Mouse (Mus musculus) C2C12 (cell line): ENCODE results near the gene Scamp2. TPM values are rescaled to one million over a fixed set of nuclear protein-coding genes. Genes with fewer than 3 reads are reported as not detected.

Experiments used
- H3K27me3 ChIP-seq: one replicate; pipeline ENCODE4 v1.6.1; 2011; ENCODE audit not compliant: control insufficient read depth, insufficient read depth, insufficient read length
- H3K36me3 ChIP-seq: one replicate; pipeline ENCODE4 v1.6.1; 2011; ENCODE audit not compliant: control insufficient read depth, insufficient read depth
- H3K4me3 ChIP-seq: one replicate; pipeline ENCODE4 v1.5.1; 2011; ENCODE audit warnings: mild to moderate bottlenecking, control low read depth; ENCODE audit not compliant: poor library complexity, insufficient read depth, severe bottlenecking
- H3K79me2 ChIP-seq: one replicate; pipeline ENCODE4 v1.6.1; 2011; ENCODE audit not compliant: control insufficient read depth, insufficient read depth
- H3K79me3 ChIP-seq: one replicate; pipeline ENCODE4 v1.6.1; 2011; ENCODE audit warnings: low read depth, control low read depth
- H3ac ChIP-seq: one replicate; pipeline ENCODE3; 2011; ENCODE audit warnings: low read depth; ENCODE audit not compliant: control insufficient read depth, insufficient read length
- CEBPB ChIP-seq: IDR thresholded peaks from one replicate; pipeline ENCODE4 v1.6.1; 2011; ENCODE audit warnings: low read depth, mild to moderate bottlenecking, control low read depth, moderate library complexity
- CTCF ChIP-seq: IDR thresholded peaks from one replicate; pipeline ENCODE4 v1.5.1; 2011; ENCODE audit not compliant: control insufficient read depth, insufficient read depth, insufficient read length
- FOSL1 ChIP-seq: IDR thresholded peaks from one replicate; pipeline ENCODE4 v1.8.0; 2011; ENCODE audit warnings: mild to moderate bottlenecking, low read length; ENCODE audit not compliant: poor library complexity, insufficient read depth, severe bottlenecking
- MAX ChIP-seq: IDR thresholded peaks from one replicate; pipeline ENCODE4 v1.6.1; 2011; ENCODE audit warnings: mild to moderate bottlenecking, control low read depth
- MYOD1 ChIP-seq: IDR thresholded peaks from one replicate; pipeline ENCODE4 v1.6.1; 2011; ENCODE audit warnings: low read depth; ENCODE audit not compliant: control insufficient read depth, insufficient read length
- MYOG ChIP-seq: IDR thresholded peaks from one replicate; pipeline ENCODE4 v1.6.1; 2011; ENCODE audit not compliant: control insufficient read depth, insufficient read length; ENCODE audit errors: extremely low read depth
- USF1 ChIP-seq: IDR thresholded peaks from one replicate; pipeline ENCODE4 v1.6.1; 2011; ENCODE audit warnings: low read depth, mild to moderate bottlenecking, control low read depth, moderate library complexity
- polyA plus RNA-seq: library from polyadenylated mRNA; unstranded; fragments of >200 nt; fragmentation: generic; extraction: Trizol; gene quantifications from one replicate; pipeline ENCODE4 v1.2.1, GENCODE M21; 2012; ENCODE audit warnings: missing spikeins

Gene Scamp2
- polyA plus RNA-seq, 1 experiment, result 22.5 TPM

DNA sequence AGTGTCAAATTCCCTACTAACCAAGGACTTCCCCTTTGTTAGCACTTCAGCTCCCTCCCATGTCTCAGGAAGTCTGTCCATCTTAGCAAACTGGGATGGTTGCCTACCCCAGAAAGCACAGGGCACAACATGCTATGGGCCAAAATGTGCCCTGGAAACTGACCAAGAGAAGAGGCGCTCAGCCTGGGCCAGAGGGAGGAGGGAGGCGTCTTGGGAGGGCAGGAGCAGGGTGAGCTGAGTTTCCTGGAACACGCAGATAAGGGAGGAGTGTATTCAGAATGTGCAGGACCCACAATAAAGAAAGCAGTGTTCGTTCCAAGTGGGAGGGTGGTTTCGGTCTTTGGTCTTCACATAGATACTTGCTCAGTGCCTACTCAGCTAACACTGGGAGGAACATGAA, 13.5 kb upstream of the Scamp2 start:
- H3K36me3 ChIP-seq, result peaks cover 52% of the 10 kb centered on the region
- H3K79me3 ChIP-seq, result peaks cover 6% of the 10 kb centered on the region
- TF ChIP-seq MYOD1 (no peak), CTCF (no peak), FOSL1 (no peak), MAX (no peak), USF1 (no peak), CEBPB (no peak), MYOG (no peak)
- H3K27me3 ChIP-seq, result no peaks in the 10 kb centered on the region
- peaks cover 8% of the 10 kb centered on the region for H3K79me2 ChIP-seq
- no peak overlapping the region for H3ac ChIP-seq
- no peak overlapping the region for H3K4me3 ChIP-seq

DNA sequence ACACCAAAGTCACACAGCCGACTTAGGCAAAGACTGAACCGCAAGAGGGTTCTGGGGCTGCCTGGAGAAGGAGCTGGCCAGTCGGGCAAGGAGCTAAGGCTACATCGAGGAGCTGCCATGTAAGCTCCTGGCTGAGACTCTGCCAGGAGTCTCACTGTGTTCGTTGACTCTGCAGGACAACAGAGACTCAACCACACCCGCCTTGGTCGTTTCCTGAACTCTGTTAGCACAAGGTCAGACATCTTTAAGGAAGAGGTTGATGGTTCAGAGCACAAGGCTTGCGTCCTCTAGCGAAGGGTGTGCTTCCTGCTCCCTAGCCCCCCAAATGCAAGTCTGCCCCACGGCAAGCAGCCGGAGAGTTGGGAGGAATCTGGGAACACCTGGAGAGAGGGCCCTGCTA, 12.9 kb upstream of the Scamp2 start:
- Histone ChIP-seq H3K79me2 (peaks cover 10% of the 10 kb centered on the region), H3K27me3 (no peaks in the 10 kb centered on the region), H3K4me3 (no peak overlapping the region), H3K79me3 (peaks cover 6% of the 10 kb centered on the region), H3ac (no peak overlapping the region), H3K36me3 (peaks cover 46% of the 10 kb centered on the region)
- TF ChIP-seq CTCF (no peak), MAX (no peak), CEBPB (no peak), MYOD1 (no peak), FOSL1 (no peak), MYOG (no peak), USF1 (no peak)

- H3K79me2 ChIP-seq, result peaks cover 10% of the 10 kb centered on the region
- no peaks in the 10 kb centered on the region for H3K27me3 ChIP-seq
- no peak for TF ChIP-seq MAX
- no peak for TF ChIP-seq MYOG
- no peak for TF ChIP-seq CEBPB
- no peak for TF ChIP-seq USF1
- TF ChIP-seq FOSL1, result no peak
- TF ChIP-seq MYOD1, result no peak
- TF ChIP-seq CTCF, result no peak
- peaks cover 35% of the 10 kb centered on the region for H3K36me3 ChIP-seq
- peaks cover 6% of the 10 kb centered on the region for H3K79me3 ChIP-seq
- H3ac ChIP-seq, result no peak overlapping the region
- no peak overlapping the region for H3K4me3 ChIP-seq
These were observed 11.6 kb upstream of the Scamp2 start for GRCm38 (mm10) chr9:57549186-57549585.

DNA sequence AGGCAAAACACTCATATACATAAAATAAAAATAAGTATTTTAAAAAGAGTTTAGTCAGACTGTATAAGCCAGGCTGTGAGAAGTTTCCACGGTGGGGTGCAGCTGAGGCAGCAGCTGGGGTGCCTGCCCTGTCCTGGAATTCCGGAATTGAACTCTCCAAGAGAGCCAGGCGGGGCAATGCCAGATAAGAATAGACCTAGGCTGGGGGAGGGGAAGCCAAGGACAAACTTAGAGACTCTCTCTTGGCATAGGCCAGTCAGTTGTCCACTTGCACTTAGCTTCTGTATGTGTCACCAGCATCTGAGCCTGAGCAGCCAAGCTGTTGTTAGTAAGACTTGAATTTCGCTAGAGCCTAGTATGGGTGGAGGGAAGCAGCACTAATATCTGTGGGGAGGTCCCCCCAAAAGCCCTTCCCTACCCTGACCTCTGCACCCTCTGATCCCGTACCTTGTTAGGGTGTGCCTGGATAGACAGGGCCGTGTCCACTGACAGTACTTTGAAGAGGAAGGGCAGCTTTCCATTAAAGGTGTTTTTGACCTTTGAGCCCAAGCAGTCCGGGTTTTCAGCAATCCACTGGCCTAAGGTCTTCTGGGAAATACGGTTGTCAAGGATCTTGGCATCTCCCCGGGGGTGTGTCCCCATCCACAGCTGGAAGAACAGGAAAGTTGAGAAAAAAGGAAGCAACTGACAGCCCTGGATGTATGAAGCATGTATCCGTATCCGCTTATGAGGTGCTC, 10.4 kb upstream of the Scamp2 start:
- Histone ChIP-seq H3K79me2 (peaks cover 10% of the 10 kb centered on the region), H3K36me3 (peaks cover 32% of the 10 kb centered on the region), H3K4me3 (no peak overlapping the region), H3K79me3 (peaks cover 6% of the 10 kb centered on the region), H3K27me3 (no peaks in the 10 kb centered on the region), H3ac (no peak overlapping the region)
- TF ChIP-seq CTCF, result no peak
- no peak for TF ChIP-seq USF1
- no peak for TF ChIP-seq MAX
- TF ChIP-seq CEBPB, result no peak
- TF ChIP-seq MYOD1, result no peak
- no peak for TF ChIP-seq FOSL1
- TF ChIP-seq MYOG, result no peak

- H3K36me3 ChIP-seq, result peaks cover 15% of the 10 kb centered on the region
- TF ChIP-seq MYOD1 (no peak), FOSL1 (no peak), MYOG (no peak), USF1 (no peak), CTCF (no peak), MAX (no peak), CEBPB (no peak)
- no peaks in the 10 kb centered on the region for H3K27me3 ChIP-seq
- H3K4me3 ChIP-seq, result peak within 1 kb of the TSS; percentile 55
- peaks cover 6% of the 10 kb centered on the region for H3K79me3 ChIP-seq
- peak within 1 kb of the TSS; percentile 97 for H3ac ChIP-seq
- H3K79me2 ChIP-seq, result peaks cover 10% of the 10 kb centered on the region
These were observed 8.4 kb upstream of the Scamp2 start, which contains the start of gene Mpi for GRCm38 (mm10) chr9:57552139-57552887. TSS of gene Mpi (minus strand) at chr9:57552763.

DNA sequence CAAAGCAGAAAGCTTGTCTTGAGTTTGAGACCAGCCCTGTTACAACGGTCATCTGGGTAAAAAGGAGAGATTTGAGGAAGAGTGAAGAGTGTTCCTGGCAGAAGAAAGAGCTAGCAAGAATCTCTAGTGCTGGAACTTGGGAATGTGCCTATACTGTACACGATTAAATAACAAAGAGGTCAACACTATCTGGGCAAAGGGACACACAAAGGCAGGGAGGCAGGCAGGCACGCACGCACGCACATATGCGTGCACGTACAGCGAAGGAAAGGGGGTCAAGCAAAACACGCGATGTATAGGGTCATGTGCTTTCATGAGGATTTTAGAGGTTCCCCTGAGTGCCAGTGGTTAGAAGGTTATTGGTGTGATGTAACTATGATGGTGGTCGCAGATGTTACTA, 7.6 kb upstream of the Scamp2 start:
- peaks cover 6% of the 10 kb centered on the region for H3K79me3 ChIP-seq
- H3K27me3 ChIP-seq, result no peaks in the 10 kb centered on the region
- no peak overlapping the region for H3K4me3 ChIP-seq
- peaks cover 15% of the 10 kb centered on the region for H3K36me3 ChIP-seq
- no peak for TF ChIP-seq USF1
- TF ChIP-seq MAX, result no peak
- no peak for TF ChIP-seq CTCF
- TF ChIP-seq MYOD1, result no peak
- no peak for TF ChIP-seq CEBPB
- TF ChIP-seq FOSL1, result no peak
- TF ChIP-seq MYOG, result no peak
- no peak overlapping the region for H3ac ChIP-seq
- peaks cover 10% of the 10 kb centered on the region for H3K79me2 ChIP-seq
